Mouse (Mus musculus): Measurements from ENCODE around the gene Vstm2l. TPM values are rescaled to one million over a fixed set of nuclear protein-coding genes. Genes with fewer than 3 reads are reported as not detected.

Gene Vstm2l
- polyA plus RNA-seq, 1 experiment from 2014 or later: not detected

- Histone ChIP-seq H3K27ac (ENCODE audit: low read depth) (no peak overlapping the region), H3K4me3 (ENCODE audit: low read depth, low read length) (no peak overlapping the region), H3K9ac (replicated peaks) (no peak overlapping the region), H3K4me2 (ENCODE audit: low read depth, low read length) (no peak overlapping the region), H3K9me3 (ENCODE audit: low read length) (no peaks in the 10 kb centered on the region), H3K4me1 (ENCODE audit: insufficient read depth) (no peaks in the 10 kb centered on the region), H3K36me3 (replicated peaks; ENCODE audit: insufficient read depth, low read length) (peaks cover 39% of the 10 kb centered on the region), H3K27me3 (ENCODE audit: insufficient read depth, low read length) (no peaks in the 10 kb centered on the region)
- 89% methylated on average over 2 of the region's 2 CpGs for WGBS (ENCODE audit: insufficient replicate concordance)
- ATAC-seq: no peak
- DNase-seq: no peak
- TF ChIP-seq EP300 (IDR thresholded peaks at IDR 0.05; ENCODE audit: low read depth): no peak
- TF ChIP-seq CTCF (IDR thresholded peaks at IDR 0.05; ENCODE audit: low read depth): peak; percentile 64
These were observed 75.5 kb downstream of the Vstm2l start for GRCm38 (mm10) chr2:157989946-157990345.

GRCm38 (mm10) chr2:157991026-157991425, 76.6 kb downstream of the Vstm2l start:
- H3K4me2 ChIP-seq (ENCODE audit: low read depth, low read length): peak overlapping the region; percentile 10; the same call in 1 of the 2 replicates
- DNase-seq (peak; percentile 29), ATAC-seq (no peak)
- no peaks in the 10 kb centered on the region for H3K9me3 ChIP-seq (ENCODE audit: low read length)
- H3K4me3 ChIP-seq (ENCODE audit: low read depth, low read length): no peak overlapping the region
- H3K27me3 ChIP-seq (ENCODE audit: insufficient read depth, low read length): no peaks in the 10 kb centered on the region
- WGBS (ENCODE audit: insufficient replicate concordance): 50% methylated on average over 6 of the region's 6 CpGs
- H3K36me3 ChIP-seq (replicated peaks; ENCODE audit: insufficient read depth, low read length): peaks cover 48% of the 10 kb centered on the region
- TF ChIP-seq CTCF (IDR thresholded peaks at IDR 0.05; ENCODE audit: low read depth): no peak
- no peak for TF ChIP-seq EP300 (IDR thresholded peaks at IDR 0.05; ENCODE audit: low read depth)
- H3K9ac ChIP-seq (replicated peaks): no peak overlapping the region
- no peaks in the 10 kb centered on the region for H3K4me1 ChIP-seq (ENCODE audit: insufficient read depth)
- no peak overlapping the region for H3K27ac ChIP-seq (ENCODE audit: low read depth)

GRCm38 (mm10) chr2:157992501-157992900, 78.0 kb downstream of the Vstm2l start:
- ATAC-seq: no peak

More at GRCm38 (mm10) chr2:157992501-157992900, 78.0 kb downstream of the Vstm2l start:
- H3K4me3 ChIP-seq (ENCODE audit: low read depth, low read length): no peak overlapping the region
- H3K4me2 ChIP-seq (ENCODE audit: low read depth, low read length): no peak overlapping the region
- H3K4me1 ChIP-seq (ENCODE audit: insufficient read depth): no peaks in the 10 kb centered on the region
- peaks cover 60% of the 10 kb centered on the region for H3K36me3 ChIP-seq (replicated peaks; ENCODE audit: insufficient read depth, low read length)
- H3K27ac ChIP-seq (ENCODE audit: low read depth): no peak overlapping the region
- H3K9me3 ChIP-seq (ENCODE audit: low read length): no peaks in the 10 kb centered on the region
- WGBS (ENCODE audit: insufficient replicate concordance): 84% methylated on average over 4 of the region's 4 CpGs
- TF ChIP-seq CTCF (IDR thresholded peaks at IDR 0.05; ENCODE audit: low read depth) (no peak), EP300 (IDR thresholded peaks at IDR 0.05; ENCODE audit: low read depth) (no peak)
- no peak overlapping the region for H3K9ac ChIP-seq (replicated peaks)
- no peaks in the 10 kb centered on the region for H3K27me3 ChIP-seq (ENCODE audit: insufficient read depth, low read length)
- DNase-seq: no peak

Other genes with a start within 250 kb of the Vstm2l start
- gene Ctnnbl1, start 177.3 kb upstream of the Vstm2l start, polyA plus RNA-seq (2015; fragmentation: Nextera tagmentation; extraction: Ambion mirVana): 17.4 and 19.9 TPM in 2 replicates
- gene Tti1, start 113.8 kb downstream of the Vstm2l start, polyA plus RNA-seq (2015; fragmentation: Nextera tagmentation; extraction: Ambion mirVana): 4.7 and 5.4 TPM in 2 replicates
- gene Rprd1b, start 113.8 kb downstream of the Vstm2l start, polyA plus RNA-seq (2015; fragmentation: Nextera tagmentation; extraction: Ambion mirVana): 15.6 and 17.4 TPM in 2 replicates
- 44.4 and 59.7 TPM in 2 replicates for gene Tgm2, start 231.8 kb downstream of the Vstm2l start, polyA plus RNA-seq (2015; fragmentation: Nextera tagmentation; extraction: Ambion mirVana)